14 mouse cellular contexts compared by ENCODE assay signal in genomic region chr11:79760533-79760932, GRCm38 (mm10).
"Had no signal": no experiment of that assay in that cellular context is flagged by ENCODE, and none has a peak within 500 bp of the region (broad histone marks: within the 10 kb centered on the region; RNA-seq: fewer than 3 reads in every experiment).

No protein-coding gene starts in this region.

- H3K4me3 ChIP-seq: intestine, embryonic 15.5 days; left cerebral cortex, adult 2 months; limb, embryonic 10.5 days; liver, embryonic 12.5 days; megakaryocyte, embryonic 14.5 days; midbrain, embryonic 12.5 days; neural tube, embryonic 15.5 days had no signal

- H3K4me2 ChIP-seq: intestine, embryonic 15.5 days; liver, embryonic 12.5 days; midbrain, embryonic 12.5 days; neural tube, embryonic 15.5 days had no signal

- H3K9ac ChIP-seq: intestine, embryonic 15.5 days; liver, embryonic 12.5 days; midbrain, embryonic 12.5 days; neural tube, embryonic 15.5 days had no signal

- DNase-seq: kidney, adult 9 months; kidney, postnatal 10 days; kidney, postnatal 4 days; lung, postnatal 10 days; thymus, adult 2 months; thymus, postnatal 25 days had no signal

- H3K27ac ChIP-seq: intestine, embryonic 15.5 days; left cerebral cortex, adult 2 months; limb, embryonic 10.5 days; liver, embryonic 12.5 days; macrophage; midbrain, embryonic 12.5 days; neural tube, embryonic 15.5 days had no signal

- ATAC-seq: intestine, embryonic 15.5 days; liver, embryonic 12.5 days had no signal

- H3K36me3 ChIP-seq: intestine, embryonic 15.5 days; limb, embryonic 10.5 days; liver, embryonic 12.5 days; midbrain, embryonic 12.5 days; neural tube, embryonic 15.5 days had no signal

- H3K9me3 ChIP-seq: intestine, embryonic 15.5 days; limb, embryonic 10.5 days; liver, embryonic 12.5 days; megakaryocyte, embryonic 14.5 days; midbrain, embryonic 12.5 days; neural tube, embryonic 15.5 days had no signal

- H3K27me3 ChIP-seq: intestine, embryonic 15.5 days; liver, embryonic 12.5 days; neural tube, embryonic 15.5 days had no signal

- H3K4me1 ChIP-seq: intestine, embryonic 15.5 days; liver, embryonic 12.5 days; neural tube, embryonic 15.5 days had no signal
